Mouse (Mus musculus) C2C12 (cell line): ENCODE data around the gene Eno2.

Experiments
- CTCF ChIP-seq: IDR thresholded peaks from one replicate; pipeline ENCODE4 v1.5.1; 2011; ENCODE audit not compliant: control insufficient read depth, insufficient read depth, insufficient read length
- FOSL1 ChIP-seq: IDR thresholded peaks from one replicate; pipeline ENCODE4 v1.8.0; 2011; ENCODE audit warnings: mild to moderate bottlenecking, low read length; ENCODE audit not compliant: poor library complexity, insufficient read depth, severe bottlenecking

DNA sequence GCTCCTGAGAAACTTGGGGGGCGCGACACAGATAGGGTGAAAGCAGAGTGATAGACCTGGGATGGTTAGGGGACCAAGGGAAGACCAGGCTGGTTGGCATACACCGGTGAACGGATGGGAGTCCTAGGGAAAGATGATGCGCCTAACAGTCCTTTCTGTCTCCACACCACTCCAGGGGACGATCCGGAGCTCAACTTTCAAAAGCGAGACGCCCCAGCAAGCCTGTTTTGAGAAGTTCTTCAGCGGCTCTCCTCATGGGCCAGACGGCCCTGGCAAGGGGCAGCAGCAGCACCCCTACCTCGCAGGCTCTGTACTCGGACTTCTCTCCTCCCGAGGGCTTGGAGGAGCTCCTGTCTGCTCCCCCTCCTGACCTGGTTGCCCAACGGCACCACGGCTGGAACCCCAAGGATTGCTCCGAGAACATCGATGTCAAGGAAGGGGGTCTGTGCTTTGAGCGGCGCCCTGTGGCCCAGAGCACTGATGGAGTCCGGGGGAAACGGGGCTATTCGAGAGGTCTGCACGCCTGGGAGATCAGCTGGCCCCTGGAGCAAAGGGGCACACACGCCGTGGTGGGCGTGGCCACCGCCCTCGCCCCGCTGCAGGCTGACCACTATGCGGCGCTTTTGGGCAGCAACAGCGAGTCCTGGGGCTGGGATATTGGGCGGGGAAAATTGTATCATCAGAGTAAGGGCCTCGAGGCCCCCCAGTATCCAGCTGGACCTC lies 39.7 kb upstream of the Eno2 start:
- TF ChIP-seq CTCF (peak; percentile 95), FOSL1 (no peak)
